Mouse (Mus musculus) liver, postnatal 0 days (tissue): ENCODE results near the gene Rbms3.

ENCODE experiments used
- CTCF ChIP-seq: sonication (generic); IDR thresholded peaks from 2 replicates; pipeline ENCODE4 v1.5.1; 2016; ENCODE audit warnings: antibody characterized with exemption, low read depth
- EP300 ChIP-seq: IDR thresholded peaks from 2 replicates; pipeline ENCODE4 v1.6.1; 2016; ENCODE audit warnings: antibody characterized with exemption, low read depth, mild to moderate bottlenecking

GRCm38 (mm10) chr9:117091253-117092176, 538.2 kb downstream of the Rbms3 start:
- no peak for TF ChIP-seq CTCF
- no peak for TF ChIP-seq EP300
